Mouse (Mus musculus): ENCODE results near the gene Mipep. TPM values are rescaled to one million over a fixed set of nuclear protein-coding genes. Genes with fewer than 3 reads are reported as not detected.

The Mipep gene
- polyA plus RNA-seq, 1 experiment, result not detected

GRCm38 (mm10) chr14:60841977-60842659, 57.7 kb downstream of the Mipep start:
- Histone ChIP-seq H3K27ac (ENCODE audit: insufficient read depth, low read depth, low read length) (no peak overlapping the region), H3K4me3 (ENCODE audit: insufficient read depth, low read depth, low read length) (no peak overlapping the region), H3K4me1 (ENCODE audit: control insufficient read depth, insufficient read depth, low read length) (peaks cover 3% of the 10 kb centered on the region)
- no peak for TF ChIP-seq POLR2A (IDR thresholded peaks at IDR 0.05; ENCODE audit: insufficient read depth, low read depth, low read length)
- no peak for TF ChIP-seq CTCF (IDR thresholded peaks at IDR 0.05; ENCODE audit: insufficient read depth, low read depth, low read length)
- 68% methylated on average over 14 of the region's 14 CpGs for WGBS

DNA sequence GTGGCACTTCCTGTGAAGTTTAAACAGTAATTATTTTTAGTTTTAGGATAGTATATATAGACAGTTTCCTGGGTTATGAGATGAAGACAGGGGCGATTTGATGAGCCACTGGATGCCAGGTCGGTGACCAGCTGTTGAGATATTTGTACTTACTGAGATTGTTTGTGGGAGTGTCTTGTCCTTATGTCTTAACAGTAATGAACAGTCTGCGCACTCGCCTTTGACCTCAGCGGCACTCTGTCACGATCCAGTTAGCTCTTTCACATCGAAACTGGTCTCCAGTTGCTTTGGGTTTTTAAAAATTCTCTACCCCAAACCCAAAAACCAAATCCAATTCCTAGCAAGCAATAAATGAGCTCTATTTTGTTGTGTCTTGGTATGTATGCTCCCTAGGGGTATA, 59.2 kb downstream of the Mipep start:
- WGBS, result 97% methylated on average over 7 of the region's 7 CpGs
- no peak for TF ChIP-seq POLR2A (IDR thresholded peaks at IDR 0.05; ENCODE audit: insufficient read depth, low read depth, low read length)
- TF ChIP-seq CTCF (IDR thresholded peaks at IDR 0.05; ENCODE audit: insufficient read depth, low read depth, low read length), result no peak
- H3K4me1 ChIP-seq (ENCODE audit: control insufficient read depth, insufficient read depth, low read length), result peaks cover 3% of the 10 kb centered on the region

GRCm38 (mm10) chr14:60845261-60846045, 61.1 kb downstream of the Mipep start:
- Histone ChIP-seq H3K4me1 (ENCODE audit: control insufficient read depth, insufficient read depth, low read length) (peaks cover 3% of the 10 kb centered on the region; the same call in 1 of the 2 replicates), H3K27ac (ENCODE audit: insufficient read depth, low read depth, low read length) (no peak overlapping the region), H3K4me3 (ENCODE audit: insufficient read depth, low read depth, low read length) (no peak overlapping the region)
- WGBS, result 64% methylated on average over 10 of the region's 10 CpGs
- TF ChIP-seq POLR2A (IDR thresholded peaks at IDR 0.05; ENCODE audit: insufficient read depth, low read depth, low read length), result no peak
- no peak for TF ChIP-seq CTCF (IDR thresholded peaks at IDR 0.05; ENCODE audit: insufficient read depth, low read depth, low read length)

More for the DNA sequence above, 59.2 kb downstream of the Mipep start:
- H3K4me3 ChIP-seq (ENCODE audit: insufficient read depth, low read depth, low read length), result no peak overlapping the region
- H3K27ac ChIP-seq (ENCODE audit: insufficient read depth, low read depth, low read length), result no peak overlapping the region

- Histone ChIP-seq H3K4me3 (ENCODE audit: insufficient read depth, low read depth, low read length) (no peak overlapping the region), H3K27ac (ENCODE audit: insufficient read depth, low read depth, low read length) (no peak overlapping the region), H3K4me1 (ENCODE audit: control insufficient read depth, insufficient read depth, low read length) (peaks cover 3% of the 10 kb centered on the region; the same call in 1 of the 2 replicates)
- TF ChIP-seq CTCF (IDR thresholded peaks at IDR 0.05; ENCODE audit: insufficient read depth, low read depth, low read length) (no peak), POLR2A (IDR thresholded peaks at IDR 0.05; ENCODE audit: insufficient read depth, low read depth, low read length) (no peak)
- 94% methylated on average over 5 of the region's 5 CpGs for WGBS
Measured at GRCm38 (mm10) chr14:60846174-60846573, 61.8 kb downstream of the Mipep start.

DNA sequence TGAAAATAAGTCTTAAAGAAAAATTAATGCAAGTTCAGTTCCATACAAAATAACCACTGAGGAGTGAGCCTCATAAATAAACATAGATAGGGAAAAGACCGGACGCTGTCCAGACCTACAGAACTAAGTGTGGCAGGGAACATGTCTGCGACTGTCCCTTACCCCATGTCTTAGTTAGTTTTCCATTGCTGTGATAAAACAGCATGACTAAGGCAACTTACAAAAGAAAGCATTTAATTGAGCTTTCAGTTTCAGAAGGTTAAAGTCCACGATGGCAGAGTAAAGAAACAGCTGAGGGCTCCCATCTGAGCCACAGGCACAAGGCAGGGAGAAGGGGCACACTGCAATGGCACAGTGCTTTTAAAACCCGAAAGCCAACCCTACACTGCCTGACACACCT, 63.8 kb downstream of the Mipep start:
- TF ChIP-seq CTCF (IDR thresholded peaks at IDR 0.05; ENCODE audit: insufficient read depth, low read depth, low read length) (no peak), POLR2A (IDR thresholded peaks at IDR 0.05; ENCODE audit: insufficient read depth, low read depth, low read length) (no peak)

DNA sequence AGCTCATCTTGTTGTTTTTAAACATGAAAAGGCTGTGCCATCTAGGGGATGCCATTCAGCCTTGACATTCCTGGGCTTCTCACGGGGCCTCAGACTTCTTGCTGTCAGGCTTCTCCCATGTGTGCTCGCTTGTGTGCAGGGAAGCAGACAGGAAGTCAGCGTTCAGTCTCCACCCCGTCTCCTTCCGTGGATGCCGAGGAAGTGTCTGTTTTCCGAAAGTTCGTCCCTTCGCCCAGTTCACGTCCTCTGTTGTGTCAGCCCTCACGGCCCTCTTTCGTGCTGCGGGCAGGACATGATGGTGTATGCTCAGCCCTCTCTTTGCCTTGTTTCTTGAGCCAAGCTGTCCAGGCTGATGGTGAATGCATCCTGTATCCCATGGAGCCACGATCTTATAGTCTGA, 65.7 kb downstream of the Mipep start:
- Histone ChIP-seq H3K4me1 (ENCODE audit: control insufficient read depth, insufficient read depth, low read length) (no peaks in the 10 kb centered on the region), H3K4me3 (ENCODE audit: insufficient read depth, low read depth, low read length) (no peak overlapping the region), H3K27ac (ENCODE audit: insufficient read depth, low read depth, low read length) (no peak overlapping the region)
- WGBS, result 93% methylated on average over 14 of the region's 14 CpGs
- TF ChIP-seq CTCF (IDR thresholded peaks at IDR 0.05; ENCODE audit: insufficient read depth, low read depth, low read length), result no peak
- no peak for TF ChIP-seq POLR2A (IDR thresholded peaks at IDR 0.05; ENCODE audit: insufficient read depth, low read depth, low read length)

More for the DNA sequence above, 63.8 kb downstream of the Mipep start:
- WGBS, result 97% methylated on average over 5 of the region's 5 CpGs
- no peaks in the 10 kb centered on the region for H3K4me1 ChIP-seq (ENCODE audit: control insufficient read depth, insufficient read depth, low read length)
- no peak overlapping the region for H3K27ac ChIP-seq (ENCODE audit: insufficient read depth, low read depth, low read length)
- H3K4me3 ChIP-seq (ENCODE audit: insufficient read depth, low read depth, low read length), result no peak overlapping the region

DNA sequence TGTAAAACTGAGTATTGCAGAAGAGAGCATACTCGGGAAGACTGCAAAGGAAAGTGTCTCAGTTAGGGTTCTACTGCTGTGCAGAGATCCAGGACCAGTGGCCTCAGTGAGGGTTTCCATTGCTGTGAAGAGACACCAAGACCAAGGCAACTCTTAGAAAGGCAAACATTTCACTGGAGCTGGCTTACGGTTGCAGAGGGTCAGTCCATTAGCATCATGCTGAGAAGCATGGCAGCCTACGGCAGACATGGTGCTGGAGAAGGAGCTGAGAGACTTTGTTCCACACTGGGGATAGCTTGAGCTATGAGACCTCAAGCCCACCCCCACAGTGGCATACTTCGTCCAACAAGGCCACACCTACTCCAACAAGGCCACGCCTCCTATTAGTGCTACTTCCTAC, 67.3 kb downstream of the Mipep start:
- H3K27ac ChIP-seq (ENCODE audit: insufficient read depth, low read depth, low read length), result no peak overlapping the region
- no peaks in the 10 kb centered on the region for H3K4me1 ChIP-seq (ENCODE audit: control insufficient read depth, insufficient read depth, low read length)
- no peak overlapping the region for H3K4me3 ChIP-seq (ENCODE audit: insufficient read depth, low read depth, low read length)
- TF ChIP-seq CTCF (IDR thresholded peaks at IDR 0.05; ENCODE audit: insufficient read depth, low read depth, low read length) (no peak), POLR2A (IDR thresholded peaks at IDR 0.05; ENCODE audit: insufficient read depth, low read depth, low read length) (no peak)
- 88% methylated on average over 5 of the region's 5 CpGs for WGBS

GRCm38 (mm10) chr14:60856199-60856912, 72.0 kb downstream of the Mipep start:
- WGBS, result 88% methylated on average over 7 of the region's 7 CpGs
- TF ChIP-seq CTCF (IDR thresholded peaks at IDR 0.05; ENCODE audit: insufficient read depth, low read depth, low read length), result no peak
- no peak for TF ChIP-seq POLR2A (IDR thresholded peaks at IDR 0.05; ENCODE audit: insufficient read depth, low read depth, low read length)
- Histone ChIP-seq H3K4me1 (ENCODE audit: control insufficient read depth, insufficient read depth, low read length) (no peaks in the 10 kb centered on the region), H3K4me3 (ENCODE audit: insufficient read depth, low read depth, low read length) (no peak overlapping the region), H3K27ac (ENCODE audit: insufficient read depth, low read depth, low read length) (no peak overlapping the region)

- Histone ChIP-seq H3K27ac (ENCODE audit: insufficient read depth, low read depth, low read length) (no peak overlapping the region), H3K4me1 (ENCODE audit: control insufficient read depth, insufficient read depth, low read length) (no peaks in the 10 kb centered on the region), H3K4me3 (ENCODE audit: insufficient read depth, low read depth, low read length) (no peak overlapping the region)
- no peak for TF ChIP-seq POLR2A (IDR thresholded peaks at IDR 0.05; ENCODE audit: insufficient read depth, low read depth, low read length)
- no peak for TF ChIP-seq CTCF (IDR thresholded peaks at IDR 0.05; ENCODE audit: insufficient read depth, low read depth, low read length)
- 84% methylated on average over 7 of the region's 7 CpGs for WGBS
Measured at GRCm38 (mm10) chr14:60856913-60857300, 72.5 kb downstream of the Mipep start.
